Mouse (Mus musculus): ENCODE results near the gene Pik3c2b.
"Not testable (repeated sequence)": the region's sequence is repeated elsewhere in the genome, so short reads cannot be mapped to it uniquely, and the experiment has no call there.

Gene Pik3c2b

DNA sequence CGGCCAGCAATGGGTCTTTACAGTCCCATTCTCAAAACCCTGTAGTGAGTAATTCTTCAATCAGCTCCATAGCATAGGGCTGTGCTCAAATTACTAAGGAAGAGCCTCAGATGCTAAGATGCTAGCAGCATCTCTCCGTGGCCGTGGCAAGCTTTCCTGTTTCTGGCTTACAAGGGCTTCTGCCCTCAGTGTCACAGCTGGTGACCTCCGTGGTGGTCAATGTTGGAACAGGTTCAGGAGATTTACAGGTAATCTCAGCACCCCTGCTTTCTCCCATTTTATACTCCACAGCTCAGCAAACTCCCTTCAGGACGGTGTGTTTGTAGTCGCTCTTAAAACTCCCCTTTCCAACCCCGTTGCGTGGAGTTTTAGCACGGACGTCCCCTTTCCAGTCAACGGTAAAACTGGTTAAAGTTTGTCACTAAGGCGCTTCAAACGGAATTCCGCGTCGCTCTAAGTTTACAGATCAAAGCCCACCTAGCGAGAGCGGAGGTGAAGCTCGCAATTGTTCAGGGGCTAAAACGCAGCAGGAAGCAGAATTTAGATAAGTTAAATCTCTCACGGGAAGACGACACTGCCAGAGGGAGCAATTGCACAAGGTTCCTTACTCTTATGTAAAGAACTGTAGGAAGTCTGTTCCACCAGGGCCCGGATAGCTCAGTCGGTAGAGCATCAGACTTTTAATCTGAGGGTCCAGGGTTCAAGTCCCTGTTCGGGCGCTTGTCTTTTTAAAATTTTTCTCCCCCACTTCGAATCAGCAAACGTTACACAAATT lies 12.0 kb upstream of the Pik3c2b start:
- DNase-seq (ENCODE audit: low read depth) = peak; percentile 86

DNA sequence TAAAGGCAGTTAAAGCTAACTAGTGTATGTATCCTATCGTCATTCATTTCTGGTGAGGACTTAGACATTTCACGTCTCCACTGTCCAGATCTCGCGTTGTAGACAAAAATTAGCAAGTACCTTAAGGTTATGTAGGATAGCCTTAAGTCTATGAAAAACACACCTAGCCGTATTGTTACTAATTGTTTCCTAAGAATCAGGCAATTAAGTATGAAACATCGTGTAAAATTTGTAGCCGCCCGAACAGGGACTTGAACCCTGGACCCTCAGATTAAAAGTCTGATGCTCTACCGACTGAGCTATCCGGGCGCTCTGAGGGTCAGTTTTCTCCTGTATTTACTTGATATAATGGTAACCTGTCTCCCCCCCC lies 11.4 kb upstream of the Pik3c2b start:
- peak; percentile 47 for DNase-seq (ENCODE audit: low read depth)

DNA sequence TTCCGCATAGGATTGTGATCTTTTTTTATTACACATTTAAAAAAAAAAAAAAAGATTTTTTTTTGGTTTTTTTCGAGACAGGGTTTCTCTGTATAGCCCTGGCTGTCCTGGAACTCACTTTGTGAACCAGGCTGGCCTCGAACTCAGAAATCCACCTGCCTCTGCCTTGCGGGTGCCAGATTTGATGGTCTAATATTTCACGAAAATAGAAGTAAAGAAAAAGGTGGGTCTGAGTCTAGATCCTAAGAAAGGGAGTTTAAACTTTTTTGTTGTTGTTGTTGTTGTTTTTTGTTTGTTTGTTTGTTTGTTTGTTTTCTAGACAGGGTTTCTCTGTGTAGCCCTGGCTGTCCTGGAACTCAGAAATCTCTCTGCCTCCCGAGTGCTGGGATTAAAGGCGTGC lies 10.8 kb upstream of the Pik3c2b start:
- not testable (repeated sequence) for DNase-seq (ENCODE audit: low read depth)

DNA sequence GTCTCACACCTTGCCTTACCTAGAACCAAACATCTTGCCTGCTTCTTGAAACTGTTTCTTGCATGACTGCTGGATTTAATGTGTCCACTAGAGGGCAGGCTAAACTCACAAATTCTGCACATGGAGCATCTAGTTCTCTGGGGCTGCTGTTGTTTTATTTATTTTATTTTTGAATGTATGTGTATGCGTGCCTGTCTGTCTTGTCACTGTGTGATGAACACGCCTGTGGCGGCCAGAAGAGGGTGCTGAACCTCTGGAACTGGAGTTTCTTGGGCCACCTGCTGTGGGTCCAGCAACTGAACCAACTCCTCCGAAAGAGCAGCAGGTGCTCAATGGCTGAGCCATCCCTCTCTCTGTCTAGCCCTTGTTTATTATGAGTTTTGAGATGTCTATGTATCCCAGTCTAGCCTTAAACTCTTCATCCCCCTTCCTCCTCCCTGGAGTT lies 5.9 kb upstream of the Pik3c2b start:
- DNase-seq (ENCODE audit: low read depth) = peak; percentile 85

DNA sequence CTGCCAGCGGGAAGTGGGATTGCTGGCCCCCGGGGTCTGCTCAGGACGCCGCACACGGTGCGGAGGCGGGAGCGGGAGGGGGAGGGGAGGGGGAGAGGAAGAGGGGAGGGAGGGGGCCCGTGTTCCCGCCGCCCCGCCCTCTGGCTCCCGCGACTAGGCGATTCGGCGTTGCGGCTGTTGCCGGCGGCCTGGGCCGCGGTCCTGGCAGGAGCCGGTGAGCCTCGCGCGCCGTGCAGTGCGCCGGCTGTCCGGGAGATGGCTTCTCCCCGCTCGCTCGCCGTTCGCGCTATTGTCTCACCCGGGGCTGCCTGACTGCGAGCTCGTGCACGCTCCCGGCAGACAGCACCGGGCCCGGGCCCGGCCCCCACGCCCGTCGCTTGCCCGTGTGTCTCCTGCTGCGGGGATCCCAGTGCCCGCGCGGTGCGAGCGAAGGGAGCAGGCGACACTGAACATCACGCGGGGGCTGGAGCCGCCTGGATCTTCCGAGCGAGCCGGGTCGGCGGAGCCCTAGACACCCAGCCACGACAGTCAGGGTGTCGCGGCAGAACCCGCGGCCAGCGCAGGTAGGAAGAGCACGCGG lies 484 bp downstream of the Pik3c2b start:
- DNase-seq (ENCODE audit: low read depth) = no peak

DNA sequence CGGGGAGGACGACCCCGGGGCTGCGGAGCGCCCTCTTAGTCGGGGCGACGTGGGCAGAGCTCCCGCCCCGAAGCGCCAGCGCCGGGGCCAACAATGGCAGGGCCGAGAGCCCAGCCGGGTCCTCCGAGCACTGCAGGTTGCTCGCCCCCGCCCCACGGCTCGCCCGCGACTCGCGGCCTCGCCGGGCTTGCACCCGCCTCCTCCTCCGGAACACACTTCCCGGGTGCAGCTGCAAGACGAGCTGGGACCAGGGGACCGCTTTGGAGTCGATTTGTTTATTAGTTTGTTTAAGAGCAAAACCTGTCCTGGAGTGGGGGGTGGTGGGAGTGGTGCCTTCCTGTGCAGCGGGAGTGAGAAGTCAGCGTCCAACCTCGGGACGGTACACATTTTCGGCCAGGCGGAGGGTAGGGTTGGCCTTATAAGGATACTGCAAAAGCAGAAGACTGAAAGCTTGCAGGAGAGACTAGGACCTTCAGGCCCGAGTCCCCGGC lies 1.0 kb downstream of the Pik3c2b start:
- no peak for DNase-seq (ENCODE audit: low read depth)

DNA sequence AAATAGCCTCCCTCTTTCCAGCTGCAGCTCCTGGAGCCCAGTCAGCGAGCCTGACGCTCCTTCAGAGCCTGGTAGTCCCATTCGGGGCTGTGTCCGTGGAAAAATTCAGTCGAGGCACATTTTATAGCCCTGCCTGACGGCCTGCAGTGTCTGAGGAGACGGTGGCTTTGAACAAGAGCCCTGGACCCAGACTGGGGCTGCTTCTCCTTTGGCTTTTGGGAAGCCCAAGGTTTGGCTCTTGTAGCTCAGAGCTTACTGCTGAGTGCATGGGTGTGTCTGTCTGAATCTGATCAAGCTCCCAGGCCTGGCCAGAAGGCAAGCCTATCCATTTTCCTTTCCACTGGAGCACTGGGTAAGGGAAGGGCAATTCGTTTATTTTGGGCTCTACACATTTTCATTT lies 2.1 kb downstream of the Pik3c2b start:
- no peak for DNase-seq (ENCODE audit: low read depth)

DNA sequence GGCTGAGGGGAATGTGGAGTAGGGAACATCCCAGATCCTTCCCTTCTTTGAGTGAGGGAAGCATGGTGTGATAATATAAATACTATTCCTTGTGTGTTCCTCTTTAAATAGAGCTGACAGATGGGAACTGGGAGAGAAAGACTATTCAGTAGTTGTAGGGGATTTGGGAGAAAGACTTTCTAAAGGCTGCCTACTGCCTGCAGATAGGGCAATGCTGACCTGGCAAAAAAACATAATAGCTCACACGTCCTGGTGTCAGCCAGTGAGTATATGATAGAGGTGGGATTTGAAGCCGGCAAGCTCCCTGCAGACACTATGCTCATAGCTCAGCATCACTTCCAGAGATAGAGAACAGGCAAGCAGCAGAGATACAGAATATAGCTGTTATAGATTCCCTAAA lies 3.2 kb downstream of the Pik3c2b start:
- DNase-seq (ENCODE audit: low read depth) = no peak

DNA sequence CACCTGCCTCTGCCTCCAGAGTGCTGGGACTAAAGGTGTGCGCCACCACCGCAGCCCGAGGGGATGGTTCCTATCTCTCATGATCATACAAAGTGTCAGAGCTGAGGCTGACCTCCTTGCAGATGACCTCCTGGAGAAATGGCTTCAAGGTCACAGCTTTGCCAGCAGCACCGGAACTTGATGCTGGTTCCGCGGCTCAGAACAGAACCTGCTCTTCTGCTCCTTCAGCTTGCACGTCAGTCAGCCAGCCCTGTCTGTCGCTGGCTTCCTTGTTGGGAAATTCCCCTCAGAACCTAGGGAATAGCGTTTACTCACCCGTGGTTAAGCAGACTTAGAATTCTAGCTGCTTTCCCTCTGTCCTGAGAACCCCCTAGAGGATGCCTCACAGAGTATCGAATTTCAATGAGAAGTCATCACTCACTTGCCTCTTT lies 4.5 kb downstream of the Pik3c2b start:
- DNase-seq (ENCODE audit: low read depth) = no peak

DNA sequence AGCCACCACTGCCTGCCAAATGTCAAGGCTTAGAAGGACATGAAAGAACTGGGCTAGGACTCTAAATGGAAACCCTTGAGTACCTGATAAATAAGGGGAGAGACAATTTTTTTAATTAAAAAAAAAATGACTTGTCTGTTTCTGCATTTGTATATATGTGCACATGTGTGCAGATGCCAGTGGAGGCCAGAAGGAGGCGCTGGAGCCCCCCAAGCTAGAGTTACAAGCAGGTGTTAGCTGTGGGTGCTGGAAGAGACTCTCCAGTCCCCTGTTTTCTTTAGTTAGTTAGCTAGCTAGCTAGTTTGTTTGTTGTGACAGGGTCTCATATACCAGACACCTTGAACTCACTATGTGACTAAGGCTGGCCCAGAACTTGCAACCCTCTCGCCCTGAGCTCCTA lies 6.4 kb downstream of the Pik3c2b start:
- no peak for DNase-seq (ENCODE audit: low read depth)

DNA sequence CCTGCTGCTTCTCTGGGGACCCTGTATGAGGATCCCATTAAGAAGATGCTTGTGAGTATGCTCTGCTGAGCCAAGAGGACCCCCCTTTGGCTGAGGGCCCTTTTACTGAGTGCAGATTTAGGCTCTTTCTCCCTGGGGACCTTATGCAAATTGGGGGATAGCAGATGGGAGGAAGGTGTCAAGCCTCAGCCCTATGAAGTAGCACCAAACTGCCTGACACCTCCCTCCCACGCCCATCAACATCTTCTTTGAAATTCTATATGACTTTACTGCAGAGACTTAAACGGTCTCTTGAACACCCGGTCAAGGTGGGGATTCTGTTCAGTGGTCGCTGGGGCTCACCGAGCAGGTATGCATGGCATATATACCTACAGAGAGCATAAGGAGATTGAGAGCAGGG lies 7.6 kb downstream of the Pik3c2b start:
- DNase-seq (ENCODE audit: low read depth) = no peak

DNA sequence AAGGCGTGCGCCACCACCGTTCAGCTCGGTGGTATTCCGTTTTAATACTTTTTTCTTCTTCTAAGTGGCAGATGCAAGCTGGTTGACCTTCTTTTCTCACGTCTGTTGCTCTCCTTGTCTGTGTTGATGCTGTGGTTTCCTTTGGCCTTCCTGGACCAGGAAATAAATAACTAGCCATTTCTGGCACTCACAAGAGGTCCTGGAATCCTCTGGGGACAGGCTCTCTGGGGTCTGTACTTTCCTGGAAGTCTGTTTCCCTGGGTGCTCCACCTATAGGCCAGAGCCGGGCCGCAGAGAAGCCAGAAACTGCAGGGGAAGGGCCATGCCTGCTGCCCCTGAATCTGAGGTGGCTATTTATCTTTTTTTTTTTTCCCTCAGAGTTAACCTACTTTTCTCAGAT lies 8.9 kb downstream of the Pik3c2b start:
- no peak for DNase-seq (ENCODE audit: low read depth)

DNA sequence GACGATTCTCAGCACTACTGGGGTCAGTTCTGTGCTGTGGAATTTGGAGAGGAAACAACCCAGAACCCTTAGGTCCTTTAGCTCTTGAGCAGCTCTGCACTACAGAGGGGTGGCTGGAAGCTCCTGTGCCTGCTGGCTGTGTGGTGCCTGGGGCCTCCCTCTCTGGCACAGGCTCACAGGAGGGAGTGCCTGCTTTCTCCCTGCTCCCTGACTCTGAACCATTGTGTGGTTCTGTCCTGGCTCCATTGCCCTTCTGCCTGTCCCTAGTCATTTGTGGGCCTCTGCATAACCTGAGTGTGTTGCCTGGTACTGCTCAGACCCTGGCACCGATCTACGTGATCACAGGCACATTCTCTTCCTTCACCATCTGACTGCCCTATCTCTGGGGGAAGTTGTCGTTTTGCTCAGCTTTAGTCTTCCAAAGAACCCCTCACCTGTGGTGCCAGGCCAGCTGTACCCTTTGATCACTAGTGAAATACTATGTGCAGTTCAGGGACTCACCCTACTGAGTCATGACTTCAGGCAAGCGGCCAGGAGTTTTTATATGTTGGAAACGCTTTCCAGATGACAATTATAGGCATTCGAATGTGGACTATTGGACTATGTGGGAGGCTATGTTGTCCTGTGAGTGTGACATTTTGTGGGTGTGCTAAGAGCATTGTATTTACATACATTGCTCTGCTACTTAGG lies 12.0 kb downstream of the Pik3c2b start:
- DNase-seq (ENCODE audit: low read depth) = no peak

DNA sequence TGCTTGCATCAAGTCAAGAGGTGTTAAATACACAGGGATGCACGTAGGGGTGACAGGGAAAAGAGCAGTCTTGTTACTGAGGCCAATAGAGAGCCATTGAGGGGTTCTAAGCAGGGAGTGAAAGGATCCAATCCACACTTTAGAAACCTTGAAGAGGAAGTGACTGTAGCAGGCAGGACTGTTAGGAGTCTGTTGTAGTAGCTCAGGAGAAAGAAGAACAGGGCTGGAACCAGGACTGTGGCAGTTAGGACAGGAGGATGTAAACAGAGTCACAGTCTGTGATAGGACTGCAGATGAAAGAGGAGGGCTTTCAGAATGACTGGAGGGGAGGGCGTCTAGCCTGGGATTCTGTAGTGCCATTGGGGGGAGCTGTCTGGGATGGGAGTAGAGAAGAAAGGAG lies 14.1 kb downstream of the Pik3c2b start:
- no peak for DNase-seq (ENCODE audit: low read depth)

DNA sequence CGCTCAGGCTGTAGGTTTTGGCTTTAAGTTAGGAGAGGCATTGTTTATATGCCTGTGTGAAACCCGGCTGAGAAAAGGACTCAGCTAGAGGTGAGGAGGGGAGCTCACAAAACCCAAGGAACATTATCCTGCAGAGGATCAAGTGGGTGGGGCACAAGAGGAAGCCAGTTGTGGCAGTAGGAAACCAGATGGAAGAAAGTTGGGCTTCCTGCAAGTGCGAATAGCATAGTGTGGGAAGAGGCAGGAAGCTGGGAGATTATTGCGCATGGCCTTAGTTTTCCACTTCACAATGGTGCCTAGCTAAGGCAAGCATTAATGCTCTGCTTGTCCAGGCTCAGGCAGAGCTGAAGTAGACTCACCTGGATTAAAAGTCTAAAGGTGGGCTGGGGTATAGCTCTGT lies 15.2 kb downstream of the Pik3c2b start:
- no peak for DNase-seq (ENCODE audit: low read depth)

DNA sequence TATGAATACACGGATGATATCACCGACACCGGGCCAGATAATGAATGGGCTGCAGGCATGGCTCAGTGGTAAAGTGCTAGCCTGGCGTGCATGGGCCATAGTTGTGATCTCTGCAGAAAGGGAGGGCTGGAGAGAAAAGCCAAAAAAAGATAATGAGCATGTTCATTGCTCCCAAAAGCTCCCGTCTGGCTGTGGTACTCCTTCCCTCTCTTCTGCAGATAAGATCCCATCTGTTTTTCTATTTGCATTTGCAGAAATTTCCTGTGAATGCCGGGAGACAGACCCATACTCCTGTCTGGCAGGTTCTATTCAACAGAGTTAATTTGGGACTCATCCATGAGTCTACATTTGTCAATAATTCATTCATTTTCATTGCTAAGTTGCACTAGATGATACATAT lies 17.7 kb downstream of the Pik3c2b start:
- DNase-seq (ENCODE audit: low read depth) = no peak

DNA sequence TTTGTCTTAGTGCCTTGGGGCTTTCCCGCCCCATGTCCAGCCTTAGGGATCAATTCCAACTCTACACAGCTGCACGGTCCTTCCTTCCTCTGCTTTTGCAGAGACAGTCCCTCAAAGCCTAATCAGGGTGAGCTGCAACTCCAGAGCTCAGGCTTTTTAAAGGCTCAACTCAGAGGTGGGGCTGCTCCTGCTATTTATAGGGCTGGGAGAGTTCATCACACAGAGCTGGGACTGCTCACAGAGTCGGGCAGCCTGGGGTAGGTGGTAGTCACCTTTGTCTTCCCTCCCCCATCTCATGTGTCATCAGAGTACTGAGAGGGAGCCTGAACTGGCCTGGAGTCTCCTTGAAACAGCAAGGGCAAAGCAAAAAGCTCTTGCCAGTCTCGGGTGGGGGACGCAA lies 22.8 kb downstream of the Pik3c2b start:
- DNase-seq (ENCODE audit: low read depth) = no peak

DNA sequence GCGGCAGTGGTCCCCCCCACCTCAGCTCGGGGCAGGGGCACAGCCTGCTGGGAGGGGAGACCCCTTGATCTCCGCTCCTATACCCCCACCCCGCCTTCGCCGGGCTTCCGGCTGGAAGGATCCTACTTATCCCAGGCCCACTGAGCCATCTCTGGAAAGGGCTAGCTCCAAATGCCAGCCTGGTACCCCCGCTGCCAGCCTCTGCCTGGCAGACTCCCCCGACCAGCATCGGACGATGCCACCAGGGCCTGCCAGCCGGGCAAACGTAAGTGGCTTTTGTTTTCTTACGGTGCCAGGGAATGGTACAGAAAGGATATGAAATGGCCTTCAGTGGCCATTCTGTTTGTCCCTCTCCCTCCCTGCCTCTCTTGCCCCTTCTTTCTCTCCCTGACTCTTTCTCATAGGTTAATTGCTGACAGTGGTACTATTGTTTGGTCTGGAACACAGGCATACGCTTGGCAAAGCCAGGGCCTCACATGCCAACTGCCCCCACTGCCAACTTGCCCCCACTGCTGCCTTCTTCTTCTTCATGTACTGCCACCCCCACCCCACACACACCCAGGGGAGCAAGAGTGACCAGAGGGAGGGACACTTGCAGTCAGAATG lies 23.3 kb downstream of the Pik3c2b start:
- no peak for DNase-seq (ENCODE audit: low read depth)

DNA sequence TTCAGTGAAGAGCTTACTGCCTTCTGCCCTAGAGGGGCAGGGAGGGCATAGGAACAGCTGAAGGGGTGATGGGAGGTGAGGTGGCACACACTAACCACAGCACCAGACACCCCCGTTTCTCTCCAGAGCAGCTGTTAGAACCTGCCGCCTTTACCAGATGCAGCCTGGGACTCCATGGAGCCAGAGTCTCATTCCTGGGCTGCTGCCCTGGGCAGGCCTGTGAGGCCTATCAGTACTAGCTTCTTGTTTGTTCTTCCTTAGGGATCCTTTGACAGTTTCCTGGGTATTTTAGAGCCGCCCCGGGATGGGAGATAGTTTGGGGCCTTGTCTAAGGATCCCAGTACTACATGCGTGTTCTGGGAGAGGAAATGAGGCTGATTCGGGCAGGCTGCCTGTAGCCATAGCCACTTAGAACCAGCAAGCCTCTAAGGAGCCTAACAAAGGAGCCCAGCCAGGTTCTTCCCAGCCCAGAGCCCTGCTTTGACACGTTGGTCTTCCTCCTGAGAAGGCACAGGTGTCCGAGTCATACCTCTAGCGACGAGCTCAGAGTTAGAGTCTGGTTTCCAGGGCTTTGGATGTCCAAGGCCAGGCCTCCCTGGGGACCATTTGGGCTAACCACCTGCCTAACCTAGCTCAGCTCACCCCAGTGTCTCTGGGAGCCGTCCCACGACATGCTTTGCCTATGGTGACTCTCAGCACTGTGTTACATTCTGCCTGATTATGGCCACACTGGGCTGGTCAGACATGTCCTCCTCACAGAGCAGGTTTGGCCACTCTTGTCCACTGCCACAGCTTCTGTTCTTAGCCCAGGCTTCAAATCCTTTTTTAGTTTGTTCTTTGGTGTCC lies 24.0 kb downstream of the Pik3c2b start:
- no peak for DNase-seq (ENCODE audit: low read depth)

DNA sequence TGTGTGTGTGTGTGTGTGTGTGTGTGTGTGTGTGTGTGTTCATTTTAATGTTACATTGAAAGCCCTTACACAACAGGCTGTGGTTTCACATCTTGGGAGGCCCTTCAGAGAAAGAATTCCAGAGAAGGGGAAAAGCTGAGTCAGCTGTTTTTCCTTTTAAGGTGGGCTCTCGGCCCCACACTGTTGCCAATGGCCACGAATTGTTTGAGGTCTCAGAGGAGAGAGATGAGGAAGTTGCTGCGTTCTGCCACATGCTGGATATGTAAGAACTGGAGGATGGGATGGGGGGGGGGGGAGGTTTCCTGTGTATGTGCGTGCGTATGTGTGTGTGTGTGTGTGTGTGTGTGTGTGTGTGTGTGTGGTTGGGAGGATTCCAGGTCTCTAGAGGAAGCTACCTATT lies 24.7 kb downstream of the Pik3c2b start:
- no peak for DNase-seq (ENCODE audit: low read depth)

DNA sequence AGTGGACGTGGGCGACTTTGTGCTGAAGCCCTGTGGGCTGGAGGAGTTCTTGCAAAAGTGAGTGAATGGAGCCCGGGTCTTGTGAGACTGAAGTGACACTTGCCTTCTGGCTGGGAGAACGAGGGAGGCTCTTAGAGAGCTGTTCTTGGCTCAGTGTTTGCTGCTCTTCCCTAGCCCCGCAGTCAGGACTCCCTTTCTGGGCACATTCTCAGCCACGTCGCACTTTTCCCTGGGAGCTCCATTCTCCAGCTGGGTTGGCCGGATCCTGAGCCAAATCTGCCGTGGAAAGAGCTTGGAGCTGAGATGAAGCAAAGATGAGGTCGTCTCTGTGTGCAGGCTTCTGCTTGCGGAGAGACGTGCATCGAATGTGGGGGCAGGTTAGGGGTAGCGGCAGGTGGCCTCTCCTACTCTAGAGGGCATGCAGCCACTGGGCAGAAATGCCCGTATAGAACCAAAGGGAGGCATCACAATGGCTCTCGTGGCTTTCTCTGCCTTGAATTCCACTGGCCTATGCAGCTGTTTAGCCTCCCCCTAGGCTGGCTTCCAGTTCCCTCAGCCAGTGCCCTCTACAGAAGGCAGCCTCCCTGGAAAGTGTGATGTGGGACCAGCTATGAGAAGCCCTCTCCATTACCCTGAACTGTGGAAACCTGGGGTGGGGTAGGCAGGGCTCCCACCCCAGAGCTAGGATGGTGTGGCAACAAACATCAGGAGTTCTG lies 26.4 kb downstream of the Pik3c2b start:
- DNase-seq (ENCODE audit: low read depth) = no peak
